Mouse (Mus musculus) intestine, embryonic 14.5 days (tissue): Measurements from ENCODE around the gene Tmem255b. TPM values are rescaled to one million over a fixed set of nuclear protein-coding genes. Genes with fewer than 3 reads are reported as not detected.

Source experiments
- ATAC-seq: fragments of 200-750 bp; cut with Nextera tagmentation; replicated peaks from 2 replicates; pipeline ENCODE4 v1.8.0; 2017; ENCODE audit warnings: low read depth, moderate number of reproducible peaks, moderate TSS enrichment, moderate library complexity; ENCODE audit not compliant: low FRiP score, low TSS enrichment
- DNase-seq: peaks from one replicate; pipeline ENCODE4 v3.0.0-alpha.2; 2018; ENCODE audit warnings: low spot score
- H3K27ac ChIP-seq: fragments of 300-500 bp; sonication (generic); 2 replicates; pipeline ENCODE4 v1.5.1; 2014; ENCODE audit warnings: low read depth, mild to moderate bottlenecking, control low read depth
- H3K27me3 ChIP-seq: fragments of 300-500 bp; sonication (generic); replicated peaks from 2 replicates; pipeline ENCODE4 v1.6.1; 2014; ENCODE audit warnings: low read length, control low read depth; ENCODE audit not compliant: control insufficient read depth, insufficient read depth
- H3K36me3 ChIP-seq: fragments of 300-500 bp; sonication (generic); 2 replicates; pipeline ENCODE4 v1.6.1; 2014; ENCODE audit warnings: low read length, control low read depth; ENCODE audit not compliant: control insufficient read depth, insufficient read depth
- H3K4me1 ChIP-seq: fragments of 300-500 bp; sonication (generic); replicated peaks from 2 replicates; pipeline ENCODE4 v1.6.1; 2014; ENCODE audit warnings: low read length, control low read depth, mixed read lengths; ENCODE audit not compliant: control insufficient read depth, insufficient read depth
- H3K4me2 ChIP-seq: fragments of 300-500 bp; sonication (generic); 2 replicates; pipeline ENCODE4 v1.6.1; 2014; ENCODE audit warnings: low read length
- H3K4me3 ChIP-seq: fragments of 300-500 bp; sonication (generic); 2 replicates; pipeline ENCODE4 v1.5.1; 2014; ENCODE audit warnings: low read depth, low read length, control low read depth, mixed read lengths
- H3K9ac ChIP-seq: fragments of 300-500 bp; sonication (generic); 2 replicates; pipeline ENCODE4 v1.6.1; 2014; ENCODE audit warnings: mild to moderate bottlenecking, low read length
- H3K9me3 ChIP-seq: fragments of 300-500 bp; sonication (generic); 2 replicates; pipeline ENCODE4 v1.6.1; 2016; ENCODE audit warnings: low read length, control low read depth; ENCODE audit not compliant: control insufficient read depth
- WGBS: fragments of 180-500 bp; shearing (Covaris S2); extraction: QIAGEN DNeasy Blood & Tissue Kit; methylation state at CpG from one replicate; pipeline ENCODE4 v1.1.7; 2014; 5-methylcytosine and 5-hydroxymethylcytosine counted together
- polyA plus RNA-seq: library from polyadenylated mRNA; unstranded; fragments of >200 nt; fragmentation: Nextera tagmentation; extraction: Ambion mirVana; gene quantifications from 2 replicates; pipeline ENCODE4 v1.2.1, GENCODE M21; 2014

The Tmem255b gene
- polyA plus RNA-seq, 1 experiment from 2014 or later, result 2.1 TPM

- DNase-seq, result no peak
- Histone ChIP-seq H3K4me2 (no peak overlapping the region), H3K4me3 (no peak overlapping the region), H3K27me3 (no peaks in the 10 kb centered on the region), H3K9me3 (no peaks in the 10 kb centered on the region), H3K27ac (no peak overlapping the region), H3K4me1 (no peaks in the 10 kb centered on the region), H3K36me3 (no peaks in the 10 kb centered on the region), H3K9ac (no peak overlapping the region)
- ATAC-seq, result no peak
- WGBS, result 49% methylated on average over 7 of the region's 7 CpGs
These were observed 37.3 kb downstream of the Tmem255b start for GRCm38 (mm10) chr8:13472284-13472683.

DNA sequence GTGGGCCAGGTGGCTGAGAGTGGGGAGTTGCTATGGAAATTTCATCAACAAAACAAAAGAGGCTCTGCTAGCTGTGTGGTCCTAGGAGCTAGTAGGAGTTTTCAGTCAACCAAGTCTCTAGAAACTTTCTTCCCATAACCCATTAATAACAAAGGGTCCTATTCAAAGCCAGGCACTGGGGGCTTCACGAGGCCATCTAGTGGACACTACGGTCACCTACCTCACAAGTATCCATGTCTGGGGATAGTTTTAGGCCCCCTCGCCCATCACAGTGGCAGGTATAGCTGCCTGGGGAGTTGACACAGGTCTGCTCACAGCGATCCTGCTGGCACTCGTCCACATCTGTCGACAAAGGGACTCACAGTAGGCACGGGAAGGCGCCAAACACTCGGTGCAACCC lies 40.9 kb downstream of the Tmem255b start:
- WGBS, result 52% methylated on average over 9 of the region's 9 CpGs
- Histone ChIP-seq H3K9ac (no peak overlapping the region), H3K36me3 (no peaks in the 10 kb centered on the region), H3K27me3 (no peaks in the 10 kb centered on the region), H3K4me2 (no peak overlapping the region), H3K4me1 (no peaks in the 10 kb centered on the region), H3K9me3 (no peaks in the 10 kb centered on the region), H3K27ac (no peak overlapping the region), H3K4me3 (no peak overlapping the region)
- ATAC-seq (no peak), DNase-seq (no peak)

- H3K4me2 ChIP-seq, result no peak overlapping the region
- 54% methylated on average over 7 of the region's 7 CpGs for WGBS
- no peak for DNase-seq
- H3K4me3 ChIP-seq, result no peak overlapping the region
- no peak overlapping the region for H3K9ac ChIP-seq
- ATAC-seq, result no peak
- no peaks in the 10 kb centered on the region for H3K36me3 ChIP-seq
- H3K27ac ChIP-seq, result no peak overlapping the region
- no peaks in the 10 kb centered on the region for H3K9me3 ChIP-seq
- H3K4me1 ChIP-seq, result no peaks in the 10 kb centered on the region
- H3K27me3 ChIP-seq, result no peaks in the 10 kb centered on the region
These were observed 46.1 kb downstream of the Tmem255b start for GRCm38 (mm10) chr8:13481089-13481554.

DNA sequence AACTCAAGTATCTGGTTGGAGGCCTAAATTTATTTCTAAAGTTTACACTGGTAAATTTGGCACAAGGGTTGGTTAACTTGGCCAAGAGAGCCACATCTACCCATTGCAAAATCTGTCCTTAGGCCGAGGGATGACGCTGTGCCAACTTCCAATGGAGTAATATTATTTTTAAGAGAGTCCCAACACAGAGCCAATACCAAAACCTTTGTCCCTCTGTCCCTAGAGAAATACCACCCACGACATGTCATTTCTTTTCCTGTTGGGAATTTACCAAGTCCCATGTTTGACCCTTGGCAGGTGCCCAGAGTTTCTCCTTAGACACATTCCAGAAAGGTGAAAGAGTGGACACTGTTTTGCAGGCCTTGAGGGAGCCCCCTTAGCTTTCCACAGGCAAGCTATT lies 46.6 kb downstream of the Tmem255b start:
- ATAC-seq, result no peak
- H3K9me3 ChIP-seq, result no peaks in the 10 kb centered on the region
- no peak overlapping the region for H3K4me2 ChIP-seq
- DNase-seq, result no peak
- H3K4me1 ChIP-seq, result no peaks in the 10 kb centered on the region
- H3K27ac ChIP-seq, result no peak overlapping the region
- no peak overlapping the region for H3K9ac ChIP-seq
- 83% methylated on average over 3 of the region's 3 CpGs for WGBS
- no peaks in the 10 kb centered on the region for H3K36me3 ChIP-seq
- H3K27me3 ChIP-seq, result no peaks in the 10 kb centered on the region
- H3K4me3 ChIP-seq, result no peak overlapping the region

GRCm38 (mm10) chr8:13482101-13482801 lies 47.3 kb downstream of the Tmem255b start:
- DNase-seq, result no peak
- no peak overlapping the region for H3K27ac ChIP-seq
- H3K9me3 ChIP-seq, result no peaks in the 10 kb centered on the region
- no peak overlapping the region for H3K4me2 ChIP-seq
- no peaks in the 10 kb centered on the region for H3K27me3 ChIP-seq
- H3K36me3 ChIP-seq, result no peaks in the 10 kb centered on the region
- no peaks in the 10 kb centered on the region for H3K4me1 ChIP-seq
- 79% methylated on average over 2 of the region's 2 CpGs for WGBS
- no peak overlapping the region for H3K9ac ChIP-seq
- ATAC-seq, result no peak
- H3K4me3 ChIP-seq, result no peak overlapping the region

DNA sequence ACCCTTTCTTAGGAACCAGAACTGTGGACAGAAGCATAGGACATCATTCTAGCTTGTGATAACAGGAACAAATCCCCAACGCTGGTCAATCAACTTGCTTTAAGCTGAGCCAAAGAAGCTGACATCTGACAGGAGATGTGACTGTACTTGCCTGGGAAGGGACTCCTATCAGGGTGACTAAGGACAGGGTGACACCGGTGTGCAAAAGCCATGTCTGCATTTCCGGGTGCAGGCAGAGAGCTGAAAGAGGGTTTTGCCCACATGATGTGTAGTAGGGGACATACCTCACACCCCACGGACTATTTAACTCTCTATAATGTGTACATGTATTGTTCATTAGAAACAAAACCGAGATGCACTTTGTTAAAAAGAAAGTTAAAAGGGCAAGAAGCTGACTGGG lies 48.2 kb downstream of the Tmem255b start:
- Histone ChIP-seq H3K9me3 (no peaks in the 10 kb centered on the region), H3K27ac (no peak overlapping the region), H3K9ac (no peak overlapping the region), H3K4me2 (no peak overlapping the region), H3K4me1 (no peaks in the 10 kb centered on the region), H3K4me3 (no peak overlapping the region), H3K36me3 (no peaks in the 10 kb centered on the region), H3K27me3 (no peaks in the 10 kb centered on the region)
- ATAC-seq (no peak), DNase-seq (no peak)
- 89% methylated on average over 5 of the region's 5 CpGs for whole genome bisulfite sequencing

GRCm38 (mm10) chr8:13489351-13489750 lies 54.4 kb downstream of the Tmem255b start:
- H3K36me3 ChIP-seq, result no peaks in the 10 kb centered on the region
- ATAC-seq (no peak), DNase-seq (no peak)
- H3K9ac ChIP-seq, result no peak overlapping the region
- no peak overlapping the region for H3K27ac ChIP-seq
- peaks cover 17% of the 10 kb centered on the region; the same call in 1 of the 2 replicates for H3K27me3 ChIP-seq
- no peak overlapping the region for H3K4me3 ChIP-seq
- peaks cover 10% of the 10 kb centered on the region; the same call in 1 of the 2 replicates for H3K4me1 ChIP-seq
- 81% methylated on average over 3 of the region's 3 CpGs for WGBS
- no peak overlapping the region for H3K4me2 ChIP-seq
- no peaks in the 10 kb centered on the region for H3K9me3 ChIP-seq

DNA sequence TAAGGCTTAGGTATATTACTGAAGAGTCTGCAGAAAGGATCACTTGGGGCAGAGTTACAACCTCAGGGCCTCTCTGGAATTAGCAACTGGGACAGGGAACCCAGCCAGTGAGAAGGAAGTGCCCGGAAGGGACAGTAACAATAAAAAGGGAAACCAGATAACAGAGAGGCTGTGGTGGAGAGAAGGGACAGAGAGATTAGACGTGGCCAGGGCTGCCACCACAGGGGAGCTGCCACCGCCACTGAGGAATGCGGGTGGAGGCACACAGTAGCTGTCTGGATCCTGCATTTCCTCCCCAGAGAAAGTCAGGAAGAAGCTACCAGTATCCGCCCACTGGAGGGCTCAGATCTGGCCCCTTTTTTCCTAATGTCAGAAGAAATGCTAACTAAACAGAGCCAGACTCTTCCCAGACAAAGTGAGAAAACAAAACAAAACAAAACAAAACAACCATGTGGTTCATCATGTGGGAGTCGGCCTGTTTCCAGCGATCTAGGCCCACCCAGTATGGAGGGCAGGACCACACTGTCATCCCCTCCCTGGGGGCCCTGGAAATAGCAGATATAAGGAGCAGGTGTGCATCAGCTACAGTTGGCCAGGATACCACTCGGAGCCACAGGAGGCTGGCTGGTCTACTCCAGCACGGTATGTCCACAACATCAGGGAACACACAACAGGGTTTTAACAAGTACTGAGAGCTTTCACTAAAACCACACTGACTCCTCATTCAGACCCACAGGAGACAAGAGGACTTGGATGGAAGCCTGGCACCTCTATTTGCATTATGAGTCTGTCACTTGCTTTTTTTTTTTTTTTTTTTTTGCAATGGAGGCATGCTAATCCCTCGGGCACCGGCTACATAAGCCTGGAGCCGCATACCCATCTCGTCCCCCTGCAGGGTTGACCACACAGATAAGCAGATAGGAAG lies 55.3 kb downstream of the Tmem255b start:
- Histone ChIP-seq H3K36me3 (no peaks in the 10 kb centered on the region), H3K27ac (no peak overlapping the region), H3K4me3 (no peak overlapping the region), H3K27me3 (peaks cover 23% of the 10 kb centered on the region; the same call in 1 of the 2 replicates), H3K4me1 (peaks cover 10% of the 10 kb centered on the region; the same call in 1 of the 2 replicates), H3K9me3 (no peaks in the 10 kb centered on the region), H3K4me2 (no peak overlapping the region), H3K9ac (no peak overlapping the region)
- ATAC-seq, result no peak
- WGBS, result 50% methylated on average over 13 of the region's 13 CpGs
- DNase-seq, result no peak
